Mouse (Mus musculus): ENCODE measurements around the gene Pik3r2. TPM values are rescaled to one million over a fixed set of nuclear protein-coding genes. Genes with fewer than 3 reads are reported as not detected.
"Not testable (repeated sequence)": the region's sequence is repeated elsewhere in the genome, so short reads cannot be mapped to it uniquely, and the experiment has no call there.

Pik3r2 gene
- total RNA-seq (2021) = 100 to 1,000 TPM; 150 to 153 TPM
- long read RNA-seq, experiment 1, transcript Pik3r2-201 (16 exons, 3,165 nt) = major isoform, 221 of 308 reads
- long read RNA-seq, experiment 1, partial matches to known transcripts = 51 of 308 reads
- long read RNA-seq, experiment 1, other reads (novel, unspliced or antisense) = 36 of 308 reads
- long read RNA-seq, experiment 2, transcript Pik3r2-201 (16 exons, 3,165 nt) = major isoform, 123 of 197 reads
- long read RNA-seq, experiment 2, partial matches to known transcripts = 44 of 197 reads
- long read RNA-seq, experiment 2, other reads (novel, unspliced or antisense) = 30 of 197 reads

- peak; percentile 98 to 99 for DNase-seq (ENCODE audit: low spot score in 2 of 2)
Observed at GRCm38 (mm10) chr8:70776496-70777444, at the start of gene Pik3r2. Gene Pik3r2 (minus strand): TSS chr8:70776713.

- DNase-seq (ENCODE audit: low spot score in 2 of 2) = no peak
Observed at GRCm38 (mm10) chr8:70825816-70826215, 49.3 kb upstream of the Pik3r2 start.

- no peak for DNase-seq (ENCODE audit: low spot score in 2 of 2)
Observed at GRCm38 (mm10) chr8:70823802-70824201, 47.3 kb upstream of the Pik3r2 start.

GRCm38 (mm10) chr8:70822594-70822993 is 46.1 kb upstream of the Pik3r2 start:
- DNase-seq (ENCODE audit: low spot score in 2 of 2) = not testable (repeated sequence)

DNA sequence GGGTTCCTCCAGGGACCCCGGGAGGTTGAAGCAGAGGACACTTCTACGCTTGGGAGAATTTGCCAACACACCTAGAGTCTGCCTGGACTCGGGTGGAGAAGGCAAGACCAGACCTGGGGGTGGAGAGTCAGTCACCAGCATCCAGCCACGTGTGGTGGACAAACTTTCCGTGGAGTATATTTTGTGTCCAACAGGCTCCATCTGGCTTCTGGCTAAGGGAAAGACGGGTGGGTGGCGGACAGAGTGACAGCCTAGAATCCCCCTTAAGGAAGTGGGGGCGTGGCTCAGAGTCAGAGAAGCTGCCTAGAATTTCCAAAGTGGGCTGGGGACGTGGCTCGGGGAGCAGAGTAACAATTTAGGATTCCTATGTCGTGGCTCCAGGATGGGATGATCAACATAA is 45.5 kb upstream of the Pik3r2 start:
- DNase-seq (ENCODE audit: low spot score in 2 of 2) = peak in 1 of 2 experiments; percentile 56

GRCm38 (mm10) chr8:70821399-70821962 is 45.0 kb upstream of the Pik3r2 start:
- DNase-seq (ENCODE audit: low spot score in 2 of 2) = peak; percentile 62 to 65

DNA sequence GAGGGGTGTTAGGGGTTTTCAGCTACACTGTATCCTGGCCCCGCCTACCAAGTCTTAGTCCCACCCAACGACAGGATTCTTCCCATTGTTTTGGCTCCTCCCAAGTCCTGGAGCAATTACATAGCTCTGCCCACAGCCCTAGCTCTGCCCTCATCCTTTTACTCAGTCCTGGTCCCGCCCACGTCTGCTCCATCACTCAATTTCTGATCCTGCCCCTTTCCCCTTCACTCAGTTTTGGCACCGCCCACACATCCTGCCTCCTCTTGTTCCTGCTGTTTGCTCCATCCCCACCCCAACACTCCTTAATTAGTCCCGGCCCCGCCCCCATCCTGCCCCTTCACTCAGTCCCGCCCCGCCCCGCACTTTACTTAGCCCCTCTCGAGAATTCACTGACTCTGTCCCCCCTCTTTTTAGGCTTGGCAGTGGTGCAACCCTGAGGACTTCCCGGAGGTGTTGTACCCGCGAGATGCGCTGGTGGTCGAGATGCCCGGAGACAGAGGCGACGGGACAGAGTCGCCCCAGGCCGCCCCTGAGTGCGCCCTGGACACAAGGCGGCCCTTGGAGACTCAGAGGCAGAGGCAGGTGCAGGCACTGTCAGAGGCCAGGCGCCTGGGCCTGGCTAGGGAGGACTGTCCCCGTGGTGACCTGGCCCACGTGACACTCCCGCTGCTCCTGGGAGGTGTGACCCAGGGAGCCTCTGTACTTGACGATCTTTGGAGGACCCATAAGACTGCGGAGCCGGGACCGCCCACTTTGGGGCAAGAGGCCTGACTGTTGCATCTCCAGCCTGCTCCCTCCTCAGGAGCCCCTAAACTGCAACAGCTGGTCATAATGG is 43.8 kb upstream of the Pik3r2 start:
- peak in 1 of 2 experiments; percentile 59 for DNase-seq (ENCODE audit: low spot score in 2 of 2)

GRCm38 (mm10) chr8:70816679-70817078 is 40.2 kb upstream of the Pik3r2 start:
- DNase-seq (ENCODE audit: low spot score in 2 of 2) = peak; percentile 50 to 51

GRCm38 (mm10) chr8:70812885-70813284 is 36.4 kb upstream of the Pik3r2 start:
- no peak for DNase-seq (ENCODE audit: low spot score in 2 of 2)

DNA sequence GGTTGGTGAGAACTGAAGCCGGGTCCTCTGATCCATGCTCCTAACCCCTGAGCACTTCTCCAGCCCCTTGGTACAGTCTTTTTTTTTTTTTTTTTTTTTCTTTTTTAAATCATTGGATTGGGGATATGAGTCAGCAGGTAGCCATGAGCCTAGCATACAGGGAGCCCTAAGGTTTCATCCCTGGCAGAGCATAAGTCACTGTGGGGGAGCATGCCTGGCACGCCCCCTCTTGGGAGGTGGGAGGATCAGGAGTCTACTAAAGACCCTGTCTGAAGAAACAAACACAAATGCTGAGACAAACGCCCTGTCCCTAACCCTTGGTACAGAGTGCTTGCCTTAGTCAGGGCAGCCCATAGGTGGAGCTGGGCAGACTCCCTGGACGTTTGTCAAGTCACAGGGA is 35.5 kb upstream of the Pik3r2 start:
- DNase-seq (ENCODE audit: low spot score in 2 of 2) = no peak

DNA sequence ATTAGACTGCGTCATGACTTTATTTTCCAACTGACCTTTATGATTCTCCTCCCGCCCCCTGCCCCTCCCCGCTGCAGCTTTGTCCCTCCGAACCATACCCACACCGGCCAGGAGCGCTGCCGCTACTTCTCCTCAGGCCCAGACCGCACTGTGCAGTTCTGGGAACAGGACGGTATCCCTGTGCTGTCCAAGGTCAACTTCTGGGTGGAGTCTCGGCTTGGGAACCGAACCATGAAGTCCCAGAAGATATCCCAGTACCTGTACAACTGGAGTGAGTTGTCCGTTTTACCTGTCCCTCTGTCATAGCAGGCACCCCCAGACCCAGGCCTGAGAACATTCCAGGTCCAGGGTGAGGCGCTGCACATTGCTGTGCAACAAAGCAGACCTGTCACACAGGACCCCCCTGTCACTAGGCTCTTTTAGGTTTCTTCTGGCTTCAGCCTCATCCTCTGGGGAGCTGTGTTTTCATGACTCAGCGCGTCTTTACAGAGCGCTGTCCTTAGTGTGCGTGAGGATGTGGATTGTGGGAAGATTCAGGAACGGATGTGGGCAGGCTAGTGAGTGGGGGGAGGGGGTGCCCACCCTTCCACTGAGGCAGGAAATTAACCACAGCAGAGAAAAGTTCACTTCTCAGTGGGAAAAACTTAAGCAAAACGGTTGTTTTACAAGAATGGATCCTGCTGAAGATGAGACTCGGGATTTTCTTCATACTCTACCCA is 34.6 kb upstream of the Pik3r2 start:
- no peak for DNase-seq (ENCODE audit: low spot score in 2 of 2)

DNA sequence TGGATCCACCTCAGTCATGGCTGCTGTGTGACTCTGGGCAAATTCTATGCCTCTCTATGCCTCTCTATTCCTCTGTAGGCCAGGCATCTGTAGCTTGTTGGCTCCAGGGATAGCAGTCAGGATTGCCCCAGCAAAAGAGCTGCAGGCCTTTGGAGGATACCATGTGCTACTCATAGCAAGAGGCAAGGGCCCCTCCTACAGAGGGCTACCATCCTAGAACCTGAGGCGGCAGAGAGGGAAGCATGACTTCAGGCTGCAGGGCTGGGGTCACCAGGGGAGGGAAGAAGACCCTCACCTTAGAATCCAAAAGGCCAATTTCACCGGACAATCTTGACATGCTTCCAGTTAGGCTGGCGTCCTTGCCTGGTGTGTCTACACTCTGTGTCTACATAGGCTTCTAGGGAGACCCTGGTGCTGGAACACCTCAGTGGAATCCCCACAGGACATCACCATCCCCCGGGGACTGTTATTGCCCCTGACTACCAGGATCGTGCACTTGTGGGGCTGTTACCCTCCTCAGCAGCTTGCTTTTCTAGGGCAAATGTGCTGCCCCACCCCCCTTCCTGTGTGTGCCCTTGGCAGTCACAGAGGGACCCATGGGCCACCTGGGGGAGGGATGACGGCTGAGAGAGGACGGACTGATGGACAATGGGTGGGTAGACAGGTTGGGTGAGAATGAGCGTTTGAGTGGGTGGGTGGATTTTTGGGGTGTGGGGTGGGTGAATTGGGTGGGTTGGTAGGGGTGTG is 32.6 kb upstream of the Pik3r2 start:
- no peak for DNase-seq (ENCODE audit: low spot score in 2 of 2)

- no peak for DNase-seq (ENCODE audit: low spot score in 2 of 2)
Observed at GRCm38 (mm10) chr8:70808239-70808638, 31.7 kb upstream of the Pik3r2 start, which contains the start of gene Il12rb1. Gene Il12rb1 (plus strand): TSS chr8:70808449.

DNA sequence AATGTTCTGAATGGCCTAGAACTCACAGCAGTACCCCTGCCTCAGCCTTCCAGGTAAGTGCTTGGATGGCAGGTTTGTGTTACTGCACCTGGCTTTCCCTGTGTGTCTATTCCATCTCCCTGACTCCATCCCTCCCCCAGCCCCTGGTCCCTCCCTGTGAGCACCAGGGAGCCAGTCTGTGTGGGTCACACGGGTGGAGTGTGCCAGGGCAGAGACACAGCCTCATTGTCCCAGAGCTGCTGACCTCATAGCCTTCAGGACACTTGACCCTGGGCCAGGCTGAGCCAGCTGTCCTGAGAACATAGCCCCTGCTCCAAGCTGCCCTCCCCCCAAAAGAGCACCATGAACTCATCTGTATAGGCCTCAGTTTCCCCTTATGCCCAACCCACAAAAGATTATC is 30.8 kb upstream of the Pik3r2 start:
- DNase-seq (ENCODE audit: low spot score in 2 of 2) = no peak

DNA sequence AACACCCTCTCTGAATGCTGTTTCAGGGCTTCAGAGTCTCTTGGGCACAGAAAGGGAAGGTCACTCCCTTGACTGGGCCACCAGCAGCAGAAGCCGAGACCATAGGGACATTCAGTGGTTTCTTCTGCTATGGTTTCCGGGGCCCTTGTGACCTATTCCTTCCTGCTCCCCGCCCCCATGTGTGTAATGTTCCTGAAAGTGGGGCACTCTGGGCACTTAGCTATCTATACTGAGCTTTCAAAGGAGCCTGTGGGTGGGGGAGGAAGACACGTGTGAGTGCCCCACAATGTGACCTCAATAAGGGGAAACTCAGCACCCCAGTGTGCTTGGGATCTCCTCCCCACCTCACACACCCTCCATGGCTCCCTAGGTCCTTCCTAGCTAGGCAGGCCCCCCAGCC is 30.0 kb upstream of the Pik3r2 start:
- no peak for DNase-seq (ENCODE audit: low spot score in 2 of 2)

- peak; percentile 85 to 88 for DNase-seq (ENCODE audit: low spot score in 2 of 2)
Observed at GRCm38 (mm10) chr8:70804481-70805206, 28.1 kb upstream of the Pik3r2 start, which contains the start of gene Mast3. Gene Mast3 (minus strand): TSS chr8:70805054.

DNA sequence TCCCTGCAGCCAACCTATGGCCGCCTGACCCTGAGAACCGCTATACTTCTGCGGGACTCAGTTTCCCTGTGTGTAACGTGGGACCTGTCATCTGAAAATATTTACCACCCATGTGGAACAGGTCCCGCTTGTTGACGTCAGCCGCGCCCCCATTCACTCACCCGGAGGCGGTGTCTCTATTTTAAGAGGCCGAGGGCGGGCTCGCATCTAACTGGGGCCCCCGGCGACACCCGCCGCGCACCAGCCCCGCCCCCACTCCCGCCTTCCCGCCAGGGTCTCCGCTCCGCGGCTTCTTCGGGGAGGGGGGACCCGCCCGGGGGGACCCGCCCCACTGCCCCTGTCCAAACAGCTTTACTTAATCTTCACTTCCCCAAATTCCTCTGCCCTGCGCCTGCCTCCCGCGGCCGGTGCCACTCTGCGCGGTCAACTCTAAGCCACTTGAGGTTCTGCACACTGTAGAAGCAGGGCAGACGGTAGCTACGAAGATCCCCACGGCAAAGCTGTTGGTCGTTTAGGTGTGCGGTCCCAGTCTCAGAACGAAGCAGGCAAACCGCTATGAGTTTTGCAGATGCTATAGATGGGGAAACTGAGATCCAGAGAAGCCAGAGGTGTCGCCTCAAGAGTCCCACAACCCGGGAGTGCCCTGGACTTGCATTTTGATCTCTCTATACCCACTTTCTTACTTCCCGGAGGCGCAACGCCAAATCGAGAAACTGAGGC is 27.4 kb upstream of the Pik3r2 start:
- peak; percentile 83 to 87 for DNase-seq (ENCODE audit: low spot score in 2 of 2)

Data from left cerebral cortex, adult 18-20 months (tissue).